Mouse (Mus musculus): ENCODE measurements at regions not wholly inside any gene's neighbourhood (a gene's known extent, or its start where the extent isn't known, plus 50 kb on each side); places are given as distances from the start of the nearest gene placed in this dataset.

DNA sequence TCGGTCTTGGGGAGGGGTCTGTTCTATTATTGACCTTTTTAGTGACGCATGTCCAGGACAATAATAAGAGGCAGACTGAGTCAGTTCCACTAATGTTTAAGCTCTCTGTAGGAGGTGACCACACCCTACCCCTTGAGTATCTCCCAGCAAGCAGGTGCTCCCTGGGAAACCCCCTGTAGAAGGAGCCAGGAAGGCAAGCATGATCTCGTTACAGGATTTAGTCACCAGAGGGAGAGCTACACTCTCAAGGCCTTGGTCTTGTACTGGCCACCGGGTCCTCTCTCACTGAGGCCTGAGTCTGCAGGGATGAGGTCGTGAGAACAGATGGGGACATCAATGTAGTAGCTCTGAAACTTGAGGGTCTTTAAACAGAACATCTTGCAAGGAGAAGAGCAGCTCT, 55.3 kb upstream of the Ccnd2 start:
- DNase-seq (ENCODE audit: low spot score): no peak

DNA sequence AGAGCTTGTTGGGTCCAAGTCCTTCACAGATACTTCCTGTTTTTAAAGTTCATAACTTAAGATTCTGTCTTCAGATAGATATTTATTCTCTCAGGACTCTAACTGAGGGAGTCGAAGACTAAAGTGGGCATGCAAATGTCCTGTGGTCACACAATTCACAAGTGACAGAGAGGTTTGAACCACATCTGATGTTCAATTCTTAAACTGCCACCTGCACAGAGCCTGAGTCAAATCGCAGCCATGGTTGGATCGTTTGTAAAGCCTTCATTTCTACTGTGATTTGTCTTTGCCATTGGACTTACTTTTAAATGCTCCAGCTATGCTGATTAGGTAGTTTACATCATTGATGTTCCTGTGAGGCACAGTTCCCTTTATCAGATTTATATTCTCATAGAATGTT, 61.4 kb upstream of the Ccnd2 start:
- no peak for DNase-seq (ENCODE audit: low spot score)

DNA sequence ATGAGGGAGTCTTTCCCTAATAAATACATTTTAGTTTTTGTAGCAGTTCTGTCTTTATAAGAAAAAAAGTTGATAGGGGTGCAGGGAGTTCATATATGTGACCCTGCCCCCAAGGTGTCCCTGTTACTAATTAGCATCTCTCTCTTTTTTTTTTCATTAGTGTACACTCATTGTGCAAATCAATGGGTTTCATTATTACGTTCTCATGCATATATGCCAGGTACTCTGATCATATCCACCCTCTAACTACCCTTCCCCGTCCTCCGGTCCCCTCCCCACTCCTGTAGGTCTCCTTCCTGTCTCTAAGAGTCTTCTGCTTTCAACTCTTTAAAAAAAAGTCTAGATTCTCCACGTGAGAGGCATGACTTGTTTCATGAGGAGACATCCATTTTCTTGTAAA, 63.9 kb upstream of the Ccnd2 start:
- no peak for DNase-seq (ENCODE audit: low spot score)

DNA sequence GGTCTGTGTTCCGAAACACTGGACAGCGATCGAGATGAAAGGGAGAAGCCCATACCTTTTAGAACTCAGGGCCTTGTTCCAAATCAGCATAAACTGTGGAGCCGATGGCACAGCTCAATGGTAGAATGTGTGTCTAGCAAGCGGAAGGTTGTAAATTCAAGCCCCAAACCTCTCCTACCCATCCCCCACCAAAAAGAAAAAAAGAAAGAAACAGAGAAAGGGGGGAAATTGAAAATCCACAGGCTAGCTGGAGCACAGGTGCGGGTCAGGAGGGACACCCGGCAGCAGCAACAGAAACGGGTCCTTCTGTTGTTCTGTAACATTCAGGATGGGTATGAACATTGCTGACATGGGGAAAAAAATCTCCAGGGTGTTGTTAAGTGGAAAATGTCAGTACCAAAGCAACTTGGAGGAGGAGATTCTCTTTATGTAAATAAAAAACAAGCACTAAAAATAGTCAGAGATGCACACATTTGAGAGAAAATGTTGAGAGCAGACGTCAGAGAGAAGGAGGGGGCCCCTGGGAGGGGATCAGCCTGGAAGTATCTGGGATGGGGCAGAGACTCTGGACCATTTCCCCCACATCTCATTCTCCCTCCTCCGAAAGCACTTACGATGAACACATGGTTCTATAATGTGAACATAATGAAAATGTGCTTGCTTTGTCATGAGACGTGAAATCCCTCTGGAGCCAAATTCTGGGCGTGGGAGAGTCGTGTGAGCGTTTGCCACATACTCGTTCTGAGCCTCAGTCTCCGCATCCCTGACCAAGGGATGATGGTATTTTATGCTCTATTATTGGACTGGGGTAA, 66.8 kb upstream of the Ccnd2 start:
- DNase-seq (ENCODE audit: low spot score): no peak

DNA sequence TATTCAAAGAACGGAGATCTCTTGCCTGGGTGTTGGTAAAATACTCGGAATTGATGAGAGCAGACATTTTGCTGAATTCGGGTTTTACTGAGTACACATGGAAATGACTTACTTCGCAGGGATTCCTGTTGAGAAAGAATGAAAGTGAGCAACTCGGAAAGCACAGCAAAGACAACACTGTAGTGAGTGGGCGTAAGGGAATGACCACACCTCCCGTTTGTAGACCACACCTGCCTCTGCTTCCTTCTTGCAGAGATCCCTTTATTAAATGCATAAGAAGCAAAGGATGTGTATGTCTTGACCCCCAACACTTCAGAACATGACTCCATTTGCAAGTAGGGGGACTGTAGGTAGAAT, 67.4 kb upstream of the Ccnd2 start:
- DNase-seq (ENCODE audit: low spot score): no peak

DNA sequence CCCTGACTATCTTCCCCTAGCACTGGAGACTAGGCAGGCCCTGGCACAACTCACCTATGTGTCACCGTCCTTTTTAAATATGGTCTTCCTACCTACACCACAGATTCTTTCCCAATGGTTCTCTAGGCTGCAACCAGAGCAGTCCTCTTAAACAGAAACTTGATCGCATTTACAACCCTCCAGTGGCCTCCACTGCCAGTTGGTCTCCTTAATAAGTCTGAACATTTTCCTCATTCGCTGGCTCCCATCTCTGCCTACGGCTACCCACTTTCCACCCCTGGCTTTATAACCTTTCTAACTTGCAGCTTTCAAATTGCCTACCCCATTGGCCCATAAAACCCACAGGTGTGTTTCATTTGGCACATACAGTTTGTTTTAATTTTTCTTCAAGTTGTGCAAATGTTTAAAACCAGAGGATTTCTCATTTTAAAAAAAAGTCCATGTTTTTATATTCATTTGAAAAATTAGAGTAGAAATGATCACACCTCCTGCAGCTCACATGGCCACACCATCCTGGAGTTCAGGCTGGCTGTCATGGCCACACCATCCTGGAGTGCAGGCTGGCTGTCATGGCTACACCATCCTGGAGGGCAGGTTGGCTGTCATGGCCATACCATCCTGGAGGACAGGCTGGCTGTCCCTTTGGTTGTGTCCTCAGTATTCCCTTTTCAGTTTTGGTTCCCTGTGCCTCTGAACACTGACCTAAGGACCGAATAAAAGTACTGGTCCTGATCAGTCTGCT, 74.4 kb upstream of the Ccnd2 start:
- no peak for DNase-seq (ENCODE audit: low spot score)

DNA sequence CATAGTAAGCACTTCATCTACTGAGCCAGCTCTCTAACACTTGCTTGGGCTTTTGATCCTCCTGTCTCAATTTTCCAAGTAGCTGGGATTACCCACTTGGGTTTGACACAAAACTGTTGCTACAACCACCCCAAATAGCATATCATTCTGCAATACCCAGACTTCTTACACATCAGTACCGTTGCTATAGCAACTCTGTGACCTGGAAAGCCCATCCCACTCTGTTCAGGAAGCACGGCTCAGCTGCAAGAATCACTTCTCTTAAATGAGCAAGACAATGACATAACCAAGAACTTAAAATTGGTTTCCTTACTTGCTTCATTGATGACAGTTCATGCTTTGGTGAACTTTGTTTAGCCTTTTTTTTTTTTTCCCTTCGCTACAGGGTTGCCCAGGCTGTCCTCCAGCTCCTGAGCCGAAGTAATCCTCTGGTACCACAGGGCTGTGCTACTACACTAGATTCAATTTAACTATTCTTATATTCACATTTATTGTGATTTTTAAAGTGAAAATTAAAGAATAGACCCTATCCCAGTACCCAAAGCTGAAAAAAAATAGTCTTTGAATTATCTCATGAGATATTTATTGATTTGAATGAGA, 84.6 kb upstream of the Ccnd2 start:
- DNase-seq (ENCODE audit: low spot score): no peak

DNA sequence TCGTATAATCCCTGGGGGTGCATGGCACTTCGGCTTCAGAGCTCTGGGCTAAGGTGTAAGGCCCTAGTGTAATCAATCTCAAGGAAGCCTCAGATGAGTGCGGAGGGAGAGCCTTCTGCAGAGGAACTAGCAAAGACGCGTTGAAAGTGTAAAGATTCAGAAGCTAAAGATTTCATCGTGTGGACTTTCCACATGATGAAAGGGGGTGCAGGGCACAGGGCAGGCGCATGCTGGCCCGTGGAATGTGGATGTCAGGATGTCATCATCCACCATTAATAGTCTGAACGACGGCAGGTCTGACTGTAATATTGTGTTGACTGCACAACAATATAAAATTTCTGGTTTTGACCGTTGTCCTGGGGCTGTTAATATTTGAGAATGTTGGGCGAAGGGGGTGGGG, 85.2 kb upstream of the Ccnd2 start:
- no peak for DNase-seq (ENCODE audit: low spot score)

DNA sequence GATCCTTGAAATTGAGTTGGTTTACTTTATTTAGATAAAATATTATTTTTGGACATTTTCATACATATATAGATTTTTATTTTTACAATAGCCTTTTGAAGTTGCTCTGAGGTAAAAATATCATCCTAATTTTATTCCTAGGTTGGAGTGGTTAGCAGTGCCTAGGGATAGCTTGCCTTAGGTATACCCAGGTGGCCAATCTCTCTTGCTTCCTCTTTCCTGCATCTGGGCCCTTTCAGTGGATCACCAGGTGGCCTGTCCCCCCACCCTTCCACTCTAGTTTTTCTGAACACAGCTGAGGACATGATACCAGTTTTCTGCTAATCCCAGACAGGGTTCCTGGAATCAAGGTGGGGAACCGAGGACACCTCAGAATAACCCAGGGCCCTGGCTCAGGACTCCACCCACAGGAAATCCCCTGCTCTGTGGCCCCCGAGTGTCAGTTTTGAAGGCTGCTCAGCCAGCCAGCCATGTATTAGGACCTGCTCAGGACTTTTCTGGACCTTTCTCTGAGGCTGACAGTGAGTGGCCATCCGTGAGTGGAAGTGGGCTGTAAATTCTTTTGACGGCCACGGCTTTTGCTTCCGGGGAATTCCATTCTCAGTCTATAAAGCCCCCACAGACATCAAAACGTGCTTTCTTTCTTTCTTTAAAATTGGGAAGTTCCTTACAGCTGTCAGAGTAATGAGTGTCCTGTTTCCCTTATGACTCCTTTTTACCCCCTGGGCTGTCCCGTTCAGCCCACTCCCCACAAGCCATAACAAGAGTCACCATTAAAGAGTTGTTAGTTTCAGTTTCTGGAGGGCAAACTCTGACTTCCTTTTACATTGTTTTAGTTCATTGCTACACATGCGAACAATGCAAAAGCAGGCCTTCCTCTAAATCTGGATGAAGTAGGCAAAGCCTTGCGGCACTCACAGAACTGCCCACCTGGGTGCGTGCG, 87.8 kb upstream of the Ccnd2 start:
- no peak for DNase-seq (ENCODE audit: low spot score)

DNA sequence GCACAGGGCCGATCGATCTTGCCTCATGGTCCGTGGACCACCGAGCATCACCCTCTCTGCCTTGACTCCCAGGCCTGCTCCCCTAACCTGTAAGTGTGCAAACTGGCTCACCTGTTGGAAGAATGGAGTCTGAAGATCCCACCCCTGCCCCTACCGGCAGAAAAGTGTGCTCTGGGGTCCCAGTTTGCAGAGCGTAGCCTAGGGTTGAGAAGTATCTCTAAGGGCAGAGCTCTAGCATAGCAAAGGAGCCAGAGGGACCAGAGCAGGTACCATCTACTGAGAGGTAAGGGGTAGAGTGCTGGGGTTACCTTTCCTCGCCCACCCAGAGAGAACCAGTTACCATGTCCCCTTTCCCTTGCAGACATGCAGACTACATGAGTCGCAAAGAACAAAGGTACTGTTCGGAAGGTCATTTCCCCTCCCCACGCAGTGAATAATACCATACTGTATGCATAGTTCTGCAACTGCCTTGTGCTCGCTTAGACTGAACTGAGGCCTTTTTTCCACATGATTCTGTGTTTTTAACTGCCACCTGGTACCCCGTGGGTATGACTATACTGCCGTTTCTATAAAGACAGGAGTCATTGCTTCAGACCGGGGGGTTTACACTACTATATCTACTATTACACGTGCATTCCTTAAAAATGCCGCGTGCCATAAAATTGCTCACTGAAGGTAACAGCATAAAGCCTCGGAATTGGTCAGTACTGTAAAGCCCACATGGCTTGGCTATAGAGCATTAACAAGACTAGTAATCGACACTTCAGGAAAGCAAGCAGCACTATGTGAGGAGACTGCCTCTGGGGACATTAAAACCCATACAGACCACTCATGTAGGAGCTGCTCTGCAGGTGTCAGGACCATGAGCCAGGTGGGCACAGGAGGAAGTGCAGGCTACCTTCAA, 88.7 kb upstream of the Ccnd2 start:
- DNase-seq (ENCODE audit: low spot score): no peak

DNA sequence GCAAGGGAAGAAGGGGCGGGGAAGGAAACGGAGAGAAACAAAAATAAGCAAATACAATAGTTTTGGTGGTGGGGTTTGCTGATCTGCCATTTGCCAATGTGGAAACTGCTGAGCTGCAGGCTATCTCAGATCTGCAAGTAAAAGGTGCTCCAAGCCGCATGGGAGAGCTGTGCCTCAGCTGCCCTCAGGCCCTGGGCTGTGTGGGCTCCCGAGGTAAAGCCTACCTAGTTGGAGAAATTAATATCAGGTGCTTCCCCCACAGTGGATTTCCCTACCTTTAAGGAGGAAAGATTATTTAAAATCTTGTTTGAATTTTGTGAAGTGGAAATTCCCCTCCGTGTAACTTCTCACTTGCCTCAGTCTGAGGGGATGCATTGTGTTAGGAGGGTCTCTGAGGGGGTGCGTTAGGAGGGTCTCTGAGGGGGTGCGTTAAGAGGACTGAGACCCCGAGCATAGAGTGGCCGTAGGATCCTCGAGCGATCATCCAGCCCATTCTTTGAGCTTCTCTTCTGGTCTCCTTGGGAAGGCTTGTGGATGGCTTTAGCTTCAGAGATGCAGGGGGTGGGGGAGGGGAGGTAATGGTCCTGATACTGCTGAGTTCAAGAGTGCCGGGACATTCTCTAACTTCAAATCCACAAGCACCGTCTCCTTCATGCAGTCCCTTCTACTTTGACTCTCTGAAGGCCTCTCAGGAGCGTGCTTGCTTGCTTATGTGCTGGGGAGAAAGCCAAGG, 89.9 kb upstream of the Ccnd2 start:
- no peak for DNase-seq (ENCODE audit: low spot score)

DNA sequence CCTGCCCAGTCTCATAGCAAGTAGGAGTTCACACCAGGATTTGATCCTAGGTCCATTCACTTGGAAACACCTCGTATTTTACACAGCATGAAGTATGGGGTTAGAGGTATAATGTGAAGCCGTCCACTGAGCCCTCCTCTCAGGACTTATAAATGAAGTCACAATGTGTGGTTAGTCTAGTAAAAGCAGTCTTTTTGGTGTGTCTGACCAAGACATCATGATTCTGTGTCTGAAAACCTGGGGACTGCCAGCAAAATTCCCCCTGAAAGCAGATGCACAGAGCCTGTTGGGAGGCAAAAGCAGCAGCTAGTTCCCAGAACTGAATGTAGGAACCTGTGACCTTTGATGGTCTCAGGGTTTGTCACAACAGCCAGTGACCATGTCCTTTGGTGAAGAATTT, 91.0 kb upstream of the Ccnd2 start:
- DNase-seq (ENCODE audit: low spot score): no peak

DNA sequence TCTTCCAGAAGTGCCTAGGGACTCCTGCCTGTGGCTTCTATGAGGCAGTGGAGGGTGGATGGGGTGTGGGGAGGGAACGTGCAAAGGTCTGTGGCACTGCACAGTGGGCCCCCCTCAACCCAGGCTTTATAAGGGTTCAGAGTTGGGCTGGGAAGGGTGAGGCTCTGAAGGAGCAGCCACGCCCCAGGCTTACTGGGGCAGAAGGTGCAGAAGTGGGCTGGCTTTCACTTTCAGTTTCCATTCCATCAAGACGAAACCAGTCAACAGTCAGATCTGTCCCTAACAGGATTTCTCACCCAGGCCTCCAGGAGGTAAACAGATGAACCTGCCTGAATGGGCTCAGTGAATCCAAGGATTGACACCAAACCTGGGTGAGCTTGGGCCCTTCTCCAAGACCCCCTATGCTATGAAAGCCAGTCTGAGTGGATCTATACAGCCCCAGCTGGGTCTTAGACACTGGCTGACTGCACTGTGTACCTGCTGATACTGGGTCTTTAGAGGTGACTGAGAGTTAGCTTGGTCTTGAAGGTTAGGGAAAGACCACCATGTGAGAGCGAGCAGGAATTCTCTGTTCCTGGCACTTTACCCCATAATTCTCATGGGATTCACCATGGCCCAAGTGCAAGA, 93.9 kb upstream of the Ccnd2 start:
- no peak for DNase-seq (ENCODE audit: low spot score)

DNA sequence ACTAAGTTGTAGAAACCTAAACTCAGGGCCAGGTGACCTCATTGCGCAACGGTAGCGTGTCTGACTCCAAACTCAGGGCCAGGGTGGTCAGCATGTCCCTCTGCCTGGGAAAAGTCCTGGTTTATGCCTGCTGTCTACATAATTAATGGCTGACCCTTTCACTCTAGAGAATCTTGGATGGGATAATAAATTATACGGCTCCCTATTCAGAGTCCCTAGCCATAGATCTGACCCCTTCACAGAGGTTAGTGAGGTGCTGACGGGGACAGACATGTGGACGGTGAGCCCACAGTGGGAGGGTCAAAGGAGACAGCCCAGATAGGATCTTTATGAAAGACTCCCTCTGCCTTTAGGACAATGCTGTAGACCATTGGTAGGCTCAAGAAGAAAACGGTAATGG, 94.7 kb upstream of the Ccnd2 start:
- DNase-seq (ENCODE audit: low spot score): no peak

DNA sequence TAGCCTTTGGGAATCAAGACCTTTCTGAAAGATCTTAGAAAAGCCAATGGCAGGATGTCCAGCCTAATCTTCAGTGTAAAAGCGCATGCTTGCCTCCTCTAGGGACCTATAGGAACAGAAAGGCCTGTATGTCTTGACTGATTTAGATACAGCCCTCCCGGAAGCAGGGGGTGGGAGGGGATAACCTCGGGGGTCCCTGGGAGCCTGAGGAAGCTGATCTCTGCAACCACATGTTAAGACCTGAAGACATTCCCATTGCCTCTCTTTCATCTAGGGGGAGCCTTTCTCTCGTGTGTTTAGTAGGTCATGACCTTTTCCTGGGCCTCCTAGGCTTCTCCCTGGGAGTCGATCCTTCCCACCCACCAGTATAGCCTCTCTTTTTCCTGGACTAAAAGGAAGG, 95.3 kb upstream of the Ccnd2 start:
- no peak for DNase-seq (ENCODE audit: low spot score)

DNA sequence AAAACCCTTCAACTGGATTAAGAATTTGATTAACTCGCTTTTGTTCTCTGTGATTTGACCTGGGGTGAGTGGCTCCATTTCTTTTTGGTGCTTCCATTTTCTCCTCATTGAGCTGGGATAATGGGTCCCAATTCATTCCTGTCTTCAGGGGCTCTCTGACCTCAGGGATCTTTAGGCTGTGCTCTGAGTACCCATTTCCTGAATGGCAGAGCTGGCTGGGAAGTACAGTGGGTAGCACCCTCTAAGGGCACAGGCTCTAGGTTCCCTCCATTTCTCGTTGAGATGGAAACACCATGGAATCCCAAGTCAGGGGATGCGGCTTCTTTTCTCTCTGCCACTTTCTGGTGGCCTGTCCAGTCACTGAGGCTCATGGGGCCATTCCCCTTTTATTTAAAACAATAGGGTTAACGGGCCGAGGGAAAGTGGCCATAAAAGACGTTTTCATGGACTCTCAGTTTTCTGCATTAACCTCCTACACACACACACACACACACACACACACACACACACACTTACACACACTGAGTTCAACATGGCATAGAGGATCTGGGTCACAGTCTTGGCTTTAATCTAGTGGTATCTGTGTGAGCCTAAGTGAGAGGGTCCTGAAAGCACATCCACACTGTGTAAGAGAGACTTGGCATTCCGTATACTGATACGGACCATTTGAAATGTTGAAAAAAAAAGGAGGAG, 98.3 kb upstream of the Ccnd2 start:
- no peak for DNase-seq (ENCODE audit: low spot score)

DNA sequence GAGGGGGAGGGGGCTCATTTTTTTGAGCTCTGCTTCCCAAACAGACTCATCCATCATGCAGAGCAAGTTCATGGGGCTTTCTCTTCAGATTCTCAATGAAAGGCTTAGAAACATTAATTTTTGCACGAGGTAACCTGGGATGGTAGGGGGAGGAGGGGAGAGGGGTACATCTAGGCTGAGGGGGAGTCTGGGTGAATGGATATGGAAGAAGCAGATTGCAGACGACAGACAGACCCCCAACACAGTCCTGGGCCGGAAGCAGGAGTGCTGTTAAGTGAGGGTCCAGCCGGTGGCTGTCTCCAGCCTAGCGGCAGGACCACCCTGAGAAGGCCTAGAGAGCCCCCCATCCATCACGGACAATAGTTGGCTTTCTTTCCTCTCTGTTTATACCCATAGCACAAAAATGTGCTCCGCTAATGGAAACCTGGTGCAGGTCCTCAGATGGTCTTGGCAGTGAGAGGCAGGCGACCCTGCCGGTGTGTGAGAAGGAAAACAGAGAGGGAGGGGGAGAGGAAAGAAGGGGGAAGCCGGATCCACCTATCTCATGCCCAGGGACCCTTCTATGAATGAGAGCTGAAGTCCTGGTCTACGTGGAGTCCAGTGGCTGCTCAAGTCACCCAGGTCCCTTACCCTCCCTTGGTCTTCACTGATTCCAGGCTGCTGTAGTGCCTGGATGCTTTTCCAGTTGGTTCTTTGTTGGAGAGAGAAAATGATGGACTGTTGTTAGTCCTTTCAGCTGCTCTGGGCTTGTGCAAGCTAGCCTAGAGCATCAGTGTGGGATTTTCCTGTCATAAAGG, 99.1 kb upstream of the Ccnd2 start:
- no peak for DNase-seq (ENCODE audit: low spot score)

DNA sequence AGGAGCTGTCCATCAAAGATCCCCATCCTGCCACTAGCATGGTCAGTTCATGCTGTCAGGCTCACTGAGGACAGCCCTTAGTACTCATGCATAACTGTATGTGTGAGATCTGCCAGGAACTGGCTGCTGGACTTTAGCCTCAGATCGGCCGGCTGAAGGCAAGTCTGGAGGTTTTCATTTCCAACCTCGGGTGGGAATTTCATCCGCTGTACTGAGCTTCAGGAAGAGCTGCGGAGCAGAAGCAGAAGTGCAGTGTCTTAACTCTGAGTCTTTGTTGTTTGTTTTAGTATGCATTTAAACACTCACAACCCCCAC, 99.6 kb upstream of the Ccnd2 start:
- DNase-seq (ENCODE audit: low spot score): no peak
